Mouse (Mus musculus) embryonic fibroblast, embryonic 13.5 days (primary cell): ENCODE measurements at regions not wholly inside any gene's neighbourhood (a gene's known extent, or its start where the extent isn't known, plus 50 kb on each side); places are given as distances from the start of the nearest gene placed in this dataset.

Experiments used
- H3K27ac ChIP-seq: 2 replicates; pipeline ENCODE4 v1.5.1; 2012; ENCODE audit warnings: low read length, control low read depth, inconsistent platforms; ENCODE audit not compliant: insufficient read depth
- H3K4me1 ChIP-seq: 2 replicates; pipeline ENCODE4 v1.6.1; 2011; ENCODE audit warnings: low read length; ENCODE audit not compliant: control insufficient read depth, insufficient read depth
- H3K4me3 ChIP-seq: 2 replicates; pipeline ENCODE4 v1.5.1; 2011; ENCODE audit warnings: mild to moderate bottlenecking, control low read depth, low read length; ENCODE audit not compliant: insufficient read depth
- CTCF ChIP-seq: IDR thresholded peaks from 2 replicates; pipeline ENCODE4 v1.5.1; 2011; ENCODE audit warnings: mild to moderate bottlenecking, control low read depth, low read length, moderate library complexity, borderline replicate concordance; ENCODE audit not compliant: insufficient read depth
- POLR2A ChIP-seq: IDR thresholded peaks from 2 replicates; pipeline ENCODE4 v1.6.1; 2011; ENCODE audit warnings: low read depth, mild to moderate bottlenecking, control low read depth, low read length, moderate library complexity

GRCm38 (mm10) chr7:63991085-63992010 lies 52.6 kb upstream of the Klf13 start:
- H3K27ac ChIP-seq = no peak overlapping the region
- H3K4me3 ChIP-seq = no peak overlapping the region
- no peaks in the 10 kb centered on the region for H3K4me1 ChIP-seq
- TF ChIP-seq POLR2A = no peak
- no peak for TF ChIP-seq CTCF

- TF ChIP-seq CTCF = no peak
- no peak for TF ChIP-seq POLR2A
- no peak overlapping the region for H3K27ac ChIP-seq
- no peaks in the 10 kb centered on the region for H3K4me1 ChIP-seq
- H3K4me3 ChIP-seq = no peak overlapping the region
These were observed 51.8 kb upstream of the Klf13 start for GRCm38 (mm10) chr7:63990312-63991028.

- Histone ChIP-seq H3K4me3 (no peak overlapping the region), H3K27ac (no peak overlapping the region), H3K4me1 (no peaks in the 10 kb centered on the region)
- TF ChIP-seq CTCF (no peak), POLR2A (no peak)
These were observed 51.0 kb upstream of the Klf13 start for GRCm38 (mm10) chr7:63989736-63990135.
